In genomic region chr17:31377961-31378360, GRCm38 (mm10) we compare ENCODE assay signal across 8 mouse cellular contexts. TPM values are rescaled to one million over a fixed set of nuclear protein-coding genes. Genes with fewer than 3 reads are reported as not detected.
DNase-seq lines count a peak whose midpoint lies in the region; ATAC-seq lines count a peak whose summit lies in the region.

No protein-coding gene starts in this region.

- no peak for ATAC-seq in embryonic facial prominence, embryonic 13.5 days (ENCODE audit: insufficient number of reproducible peaks, insufficient read depth, low FRiP score, low TSS enrichment, low read depth)
- ATAC-seq in heart, embryonic 14.5 days (ENCODE audit: insufficient number of reproducible peaks, insufficient read depth, low FRiP score, low read depth), result no peak
- 0 out of 2 replicates have a peak, but pooled peaks have one; percentile 33 for ATAC-seq in neutrophil, adult 5-6 weeks (ENCODE audit: extremely low read depth, insufficient number of reproducible peaks, low FRiP score, poor library complexity, severe bottlenecking)

- DNase-seq in CD8-positive naive resting alpha-beta T cell, adult 2 months (ENCODE audit: low read depth in 2 of 2, low spot score in 2 of 2), result peak; percentile 31 to 58
- DNase-seq in adrenal gland, postnatal 36 days, result peak; percentile 40 to 75
- peak; percentile 81 for DNase-seq in kidney, postnatal 10 days
- DNase-seq in lung, adult 18-20 months, result peak; percentile 50 to 69
- DNase-seq in thymus, postnatal 25 days, result peak; percentile 61

- 11% methylated on average over 7 of the region's 7 CpGs for WGBS in embryonic facial prominence, embryonic 13.5 days
- 8% methylated on average over 7 of the region's 7 CpGs for WGBS in heart, embryonic 14.5 days

- no peaks in the 10 kb centered on the region for H3K9me3 ChIP-seq in embryonic facial prominence, embryonic 13.5 days
- H3K9me3 ChIP-seq in heart, embryonic 14.5 days (ENCODE audit: control insufficient read depth, low read length), result no peaks in the 10 kb centered on the region

- H3K4me1 ChIP-seq in embryonic facial prominence, embryonic 13.5 days, result no peaks in the 10 kb centered on the region
- H3K4me1 ChIP-seq in heart, embryonic 14.5 days (ENCODE audit: control insufficient read depth in 2 of 2, insufficient read depth in 2 of 2, low read length in 2 of 2), result 0 out of 4 replicates have a peak, but pooled peaks cover 0 to 3% of the 10 kb centered on the region in 2 experiments

- H3K9ac ChIP-seq in embryonic facial prominence, embryonic 13.5 days, result 0 out of 2 replicates have a peak overlapping the region, but pooled peaks have one; percentile 4
- no peak overlapping the region for H3K9ac ChIP-seq in heart, embryonic 14.5 days (ENCODE audit: low read length)

- peak overlapping the region; percentile 26 for H3K4me2 ChIP-seq in embryonic facial prominence, embryonic 13.5 days
- peak overlapping the region; percentile 26; the same call in 1 of the 2 replicates for H3K4me2 ChIP-seq in heart, embryonic 14.5 days (ENCODE audit: low read length)

- no peaks in the 10 kb centered on the region for H3K36me3 ChIP-seq in embryonic facial prominence, embryonic 13.5 days
- no peaks in the 10 kb centered on the region for H3K36me3 ChIP-seq in heart, embryonic 14.5 days (ENCODE audit: control insufficient read depth, insufficient read depth, low read length)

- no peak overlapping the region for H3K27ac ChIP-seq in embryonic facial prominence, embryonic 13.5 days
- no peak overlapping the region for H3K27ac ChIP-seq in heart, embryonic 14.5 days (replicated peaks in 1 of 2; ENCODE audit: control insufficient read depth in 1 of 2, insufficient read depth in 1 of 2, low read depth in 2 of 2, low read length in 2 of 2)

- no peaks in the 10 kb centered on the region for H3K27me3 ChIP-seq in embryonic facial prominence, embryonic 13.5 days
- no peaks in the 10 kb centered on the region; the same call in 1 of the 2 replicates for H3K27me3 ChIP-seq in heart, embryonic 14.5 days (ENCODE audit: control insufficient read depth, insufficient read depth, low read length)

- H3K4me3 ChIP-seq in embryonic facial prominence, embryonic 13.5 days, result no peak overlapping the region
- no peak overlapping the region for H3K4me3 ChIP-seq in heart, embryonic 14.5 days (ENCODE audit: control insufficient read depth in 1 of 2, insufficient read depth in 1 of 2, low read depth in 1 of 2, low read length in 2 of 2)

RNA-seq across cellular contexts. Expression of gene Pde9a, which starts 8.0 kb away (rescaled TPM):
- total RNA-seq in adrenal gland, postnatal 36 days (2021), result 1 to 10 TPM; 3.2 to 3.7 TPM
- polyA plus RNA-seq in embryonic facial prominence, embryonic 13.5 days (2015; fragmentation: Nextera tagmentation; extraction: Ambion mirVana), result 21.9 and 25.1 TPM in 2 replicates
- 6.6 and 9.1 TPM in 2 replicates for polyA plus RNA-seq in heart, embryonic 14.5 days (2014; fragmentation: Nextera tagmentation; extraction: Ambion mirVana)
- total RNA-seq in neutrophil, adult 5-6 weeks (2017), result 1.2 TPM in 1 of 2 replicates, not detected in the other
